8 mouse cellular contexts compared by ENCODE assay signal in the genomic region with DNA sequence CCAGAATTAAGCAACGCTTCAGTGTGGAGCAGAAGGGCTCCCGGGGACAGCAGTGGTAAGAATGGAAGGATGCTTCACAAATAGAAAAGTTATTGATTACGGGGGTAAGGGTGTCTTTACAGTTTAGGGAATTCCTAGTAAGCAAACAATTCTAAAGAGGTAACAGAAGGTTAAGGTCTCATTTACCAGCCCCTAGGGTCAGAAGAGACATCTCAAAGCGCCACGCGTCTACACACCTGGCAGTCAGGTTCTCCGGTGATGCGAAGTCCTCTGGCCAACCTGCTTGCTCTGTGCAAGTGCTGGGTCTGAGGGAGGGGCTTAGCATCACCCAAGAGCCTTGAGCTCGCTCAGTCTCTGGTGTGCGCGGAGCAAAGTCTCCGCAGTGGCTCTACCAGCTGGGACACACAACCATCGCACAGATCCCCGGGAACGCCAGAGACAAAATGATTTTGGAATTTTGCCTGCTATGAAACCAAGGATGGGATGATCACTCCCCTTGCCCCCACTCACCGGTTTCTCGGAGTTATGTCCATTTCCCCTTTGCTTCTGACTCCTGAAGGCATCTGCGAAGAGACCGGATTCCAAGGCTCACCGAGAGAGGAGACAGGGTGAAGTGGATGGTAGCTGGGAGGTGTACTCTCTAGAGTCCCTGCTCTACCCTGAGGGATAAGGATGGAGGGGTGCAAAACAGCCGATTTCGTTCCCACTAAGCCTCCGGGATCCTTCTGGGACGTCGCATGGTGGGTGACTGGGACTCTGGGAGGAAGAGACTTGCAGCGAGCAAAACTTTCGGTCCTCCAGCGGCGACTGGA. TPM values are rescaled to one million over a fixed set of nuclear protein-coding genes. Genes with fewer than 3 reads are reported as not detected.
DNase-seq lines count a peak whose midpoint lies in the region; ATAC-seq lines count a peak whose summit lies in the region.

No protein-coding gene starts in this region.

- H3K4me1 ChIP-seq in stomach, embryonic 15.5 days = peaks cover 4% of the 10 kb centered on the region; the same call in 1 of the 2 replicates

- H3K36me3 ChIP-seq in stomach, embryonic 15.5 days = no peaks in the 10 kb centered on the region

- H3K27ac ChIP-seq in stomach, embryonic 15.5 days = no peak overlapping the region

- no peaks in the 10 kb centered on the region for H3K27me3 ChIP-seq in stomach, embryonic 15.5 days (replicated peaks)

- 4% methylated on average over 29 of the region's 29 CpGs for WGBS in stomach, embryonic 15.5 days

- H3K4me2 ChIP-seq in stomach, embryonic 15.5 days = peak overlapping the region; percentile 92

- intact Hi-C loops in heart, postnatal 25 days (cut with DNase I) = loop anchor here (2.0 kb wide), 1 partner anchor 34 kb away; no protein-coding TSS in a partner anchor

- peak; percentile 37 for ATAC-seq in stomach, embryonic 15.5 days (ENCODE audit: insufficient read depth, low FRiP score, low read depth)

- peak overlapping the region; percentile 40; the same call in 1 of the 2 replicates for H3K9ac ChIP-seq in stomach, embryonic 15.5 days

- H3K4me3 ChIP-seq in stomach, embryonic 15.5 days (replicated peaks) = peak overlapping the region; percentile 71

- H3K9me3 ChIP-seq in stomach, embryonic 15.5 days = no peaks in the 10 kb centered on the region

- DNase-seq in embryo, embryonic 10 days (ENCODE audit: low spot score) = peak; percentile 61
- DNase-seq in embryo, embryonic 9.5 days (ENCODE audit: extremely low spot score) = no peak
- DNase-seq in urinary bladder, postnatal 14 days (ENCODE audit: low spot score) = peak; percentile 13
- no peak for DNase-seq in urinary bladder, postnatal 25 days (ENCODE audit: low spot score)
- DNase-seq in heart, postnatal 25 days (ENCODE audit: low spot score) = peak; percentile 12
- peak; percentile 23 for DNase-seq in lung, postnatal 10 days
- no peak for DNase-seq in MN1 (ENCODE audit: low spot score)

RNA-seq across cellular contexts. Expression of gene Atxn7l1, which starts 0.7 kb away (rescaled TPM):
- total RNA-seq in heart, postnatal 25 days (2021) = 10 to 100 TPM; 17.2 to 19.2 TPM
- polyA plus RNA-seq in stomach, embryonic 15.5 days (2015; fragmentation: Nextera tagmentation; extraction: Ambion mirVana) = 13.1 and 14.3 TPM in 2 replicates

RNA-seq across cellular contexts. Expression of gene Cdhr3, which starts 54.2 kb away (rescaled TPM):
- total RNA-seq in heart, postnatal 25 days (2021) = under 1 TPM; 0.67 to 0.73 TPM
- 0.08 and 0.13 TPM in 2 replicates for polyA plus RNA-seq in stomach, embryonic 15.5 days (2015; fragmentation: Nextera tagmentation; extraction: Ambion mirVana)

Comparison
In these comparisons a context has a peak if more than half of its experiments do, and no peak if none do; other contexts are left out.
1. DNase-seq: peak in embryo, embryonic 10 days (single experiment), urinary bladder, postnatal 14 days (single experiment), heart, postnatal 25 days (single experiment) and lung, postnatal 10 days (single experiment); none in embryo, embryonic 9.5 days (single experiment), urinary bladder, postnatal 25 days (single experiment) and MN1 (single experiment).